Mouse (Mus musculus) liver, embryonic 14.5 days (tissue): Measurements from ENCODE around the gene Phtf1. TPM values are rescaled to one million over a fixed set of nuclear protein-coding genes. Genes with fewer than 3 reads are reported as not detected.

Experiments
- ATAC-seq: fragments of 200-750 bp; cut with Nextera tagmentation; 2 replicates; pipeline ENCODE4 v1.8.0; 2017; ENCODE audit warnings: moderate number of reproducible peaks, mild to moderate bottlenecking, moderate library complexity; ENCODE audit not compliant: insufficient read depth
- DNase-seq, 3 experiments: peaks; one replicate each; pipeline ENCODE4 v3.0.0-alpha.2; 2012 to 2013; ENCODE audit warnings: low read depth in 3 of 3, low spot score in 3 of 3
- H3K27ac ChIP-seq: fragments of 300-500 bp; sonication (generic); 2 replicates; pipeline ENCODE4 v1.5.1; 2014; ENCODE audit warnings: moderate library complexity, mild to moderate bottlenecking, control low read depth, inconsistent platforms
- H3K27me3 ChIP-seq: fragments of 300-500 bp; sonication (generic); 2 replicates; pipeline ENCODE4 v1.6.1; 2014; ENCODE audit warnings: mild to moderate bottlenecking, low read length, moderate library complexity; ENCODE audit not compliant: control insufficient read depth, insufficient read depth
- H3K36me3 ChIP-seq: fragments of 300-500 bp; sonication (generic); replicated peaks from 2 replicates; pipeline ENCODE4 v1.6.1; 2014; ENCODE audit warnings: low read depth; ENCODE audit not compliant: control insufficient read depth, insufficient read depth
- H3K4me1 ChIP-seq, 2 experiments: fragments of 200-500 bp in 1 of 2; fragments of 300-500 bp in 1 of 2; sonication (generic) in 1 of 2; replicated peaks; 2 replicates each; pipeline ENCODE4 v1.6.1; 2012 to 2014; ENCODE audit warnings: antibody characterized with exemption in 1 of 2, inconsistent platforms in 1 of 2, low read length in 1 of 2; ENCODE audit not compliant: control insufficient read depth in 2 of 2, insufficient read depth in 2 of 2
- H3K4me2 ChIP-seq: fragments of 300-500 bp; sonication (generic); 2 replicates; pipeline ENCODE4 v1.6.1; 2014; ENCODE audit warnings: low read depth, mild to moderate bottlenecking, control low read depth, moderate library complexity
- H3K4me3 ChIP-seq, 2 experiments: fragments of 200-500 bp in 1 of 2; fragments of 300-500 bp in 1 of 2; sonication (generic) in 1 of 2; 2 replicates each; pipeline ENCODE4 v1.5.1; 2012 to 2014; ENCODE audit warnings: low read depth in 2 of 2, low read length in 2 of 2, mild to moderate bottlenecking in 2 of 2, control low read depth in 1 of 2, inconsistent platforms in 1 of 2, moderate library complexity in 1 of 2; ENCODE audit not compliant: insufficient read depth in 1 of 2
- H3K9ac ChIP-seq: fragments of 300-500 bp; sonication (generic); replicated peaks from 2 replicates; pipeline ENCODE4 v1.6.1; 2014; ENCODE audit warnings: mild to moderate bottlenecking, control low read depth, moderate library complexity
- H3K9me3 ChIP-seq: fragments of 300-500 bp; sonication (generic); 2 replicates; pipeline ENCODE4 v1.6.1; 2016; ENCODE audit warnings: low read length, mixed read lengths; ENCODE audit not compliant: control insufficient read depth
- CTCF ChIP-seq: IDR thresholded peaks from 2 replicates; pipeline ENCODE4 v1.5.1; 2016; ENCODE audit warnings: antibody characterized with exemption, low read depth, control low read depth
- EP300 ChIP-seq: IDR thresholded peaks from 2 replicates; pipeline ENCODE4 v1.6.1; 2016; ENCODE audit warnings: antibody characterized with exemption, low read depth
- WGBS: fragments of 180-500 bp; shearing (Covaris S2); extraction: QIAGEN DNeasy Blood & Tissue Kit; methylation state at CpG from one replicate; pipeline ENCODE4 v1.1.7; 2014; ENCODE audit not compliant: insufficient replicate concordance; 5-methylcytosine and 5-hydroxymethylcytosine counted together
- polyA plus RNA-seq, 2 experiments: library from polyadenylated mRNA; depleted of rRNA in 1 of 2; stranded (reverse) in 1 of 2; unstranded in 1 of 2; fragments of >200 nt; fragmentation: Nextera tagmentation in 1 of 2; extraction: Ambion mirVana in 1 of 2; gene quantifications; 2 replicates each; pipeline versions ENCODE4 v1.2.1 to v1.2.3; 2012 to 2014

The Phtf1 gene
- polyA plus RNA-seq (2012; rRNA removed) (1.9 and 3.0 TPM in 2 replicates), polyA plus RNA-seq (2014; fragmentation: Nextera tagmentation; extraction: Ambion mirVana) (5.9 TPM in 2 replicates)

GRCm38 (mm10) chr3:103967861-103968691 lies at the start of gene Phtf1:
Gene Phtf1, plus strand, starts transcription at chr3:103968110.
- WGBS: under 1% methylated on average over 70 of the region's 70 CpGs
- ATAC-seq: peak; percentile 97

GRCm38 (mm10) chr3:103920094-103920493 lies 47.8 kb upstream of the Phtf1 start:
- Histone ChIP-seq H3K9ac (no peak overlapping the region), H3K36me3 (no peaks in the 10 kb centered on the region), H3K27ac (no peak overlapping the region), H3K4me1 (peaks cover 15 to 21% of the 10 kb centered on the region in 2 experiments), H3K27me3 (no peaks in the 10 kb centered on the region), H3K4me3 (no peak overlapping the region), H3K4me2 (no peak overlapping the region), H3K9me3 (no peaks in the 10 kb centered on the region)
- 68% methylated on average over 1 of the region's 1 CpGs for WGBS
- TF ChIP-seq EP300 (no peak), CTCF (no peak)
- DNase-seq (no peak), ATAC-seq (no peak)

More at GRCm38 (mm10) chr3:103967861-103968691, at the start of gene Phtf1:
- H3K27me3 ChIP-seq: no peaks in the 10 kb centered on the region
- no peaks in the 10 kb centered on the region for H3K9me3 ChIP-seq
- H3K4me3 ChIP-seq: peak within 1 kb of the TSS; percentile 91 to 94
- TF ChIP-seq EP300: peak; percentile 43
- TF ChIP-seq CTCF: no peak
- peaks cover 6 to 12% of the 10 kb centered on the region in 2 experiments for H3K4me1 ChIP-seq
- peak within 1 kb of the TSS; percentile 94 for H3K9ac ChIP-seq
- peak within 1 kb of the TSS; percentile 97 for H3K4me2 ChIP-seq
- peak within 1 kb of the TSS; percentile 77 for H3K27ac ChIP-seq
- H3K36me3 ChIP-seq: peaks cover 8% of the 10 kb centered on the region
- DNase-seq: peak; percentile 65 to 70 (median 65)

DNA sequence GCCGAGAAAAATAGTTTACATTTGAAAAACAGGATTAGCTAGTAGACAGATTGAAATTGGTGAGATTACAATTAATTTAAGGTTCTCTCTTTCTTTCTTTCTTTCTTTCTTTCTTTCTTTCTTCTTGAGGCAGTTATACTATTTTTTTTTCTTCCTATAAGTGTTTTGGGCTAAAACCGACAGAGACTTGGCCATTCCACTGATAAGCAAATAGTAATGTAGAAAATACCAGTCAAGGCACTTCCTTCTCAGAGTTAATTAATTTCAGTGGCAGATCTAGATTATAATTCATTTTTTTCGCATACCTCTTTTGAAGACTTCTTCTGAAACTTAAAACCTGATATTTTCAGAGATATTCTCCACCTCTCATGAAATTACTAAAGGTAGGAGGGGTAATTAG lies 42.6 kb upstream of the Phtf1 start:
- Histone ChIP-seq H3K4me2 (no peak overlapping the region), H3K4me1 (peaks cover 8% of the 10 kb centered on the region in 2 experiments), H3K9me3 (no peaks in the 10 kb centered on the region), H3K4me3 (no peak overlapping the region), H3K36me3 (peaks cover 7% of the 10 kb centered on the region), H3K27ac (no peak overlapping the region), H3K27me3 (no peaks in the 10 kb centered on the region), H3K9ac (no peak overlapping the region)
- ATAC-seq: no peak
- TF ChIP-seq CTCF: no peak
- TF ChIP-seq EP300: no peak
- WGBS: 48% methylated on average over 3 of the region's 3 CpGs
- DNase-seq: no peak

DNA sequence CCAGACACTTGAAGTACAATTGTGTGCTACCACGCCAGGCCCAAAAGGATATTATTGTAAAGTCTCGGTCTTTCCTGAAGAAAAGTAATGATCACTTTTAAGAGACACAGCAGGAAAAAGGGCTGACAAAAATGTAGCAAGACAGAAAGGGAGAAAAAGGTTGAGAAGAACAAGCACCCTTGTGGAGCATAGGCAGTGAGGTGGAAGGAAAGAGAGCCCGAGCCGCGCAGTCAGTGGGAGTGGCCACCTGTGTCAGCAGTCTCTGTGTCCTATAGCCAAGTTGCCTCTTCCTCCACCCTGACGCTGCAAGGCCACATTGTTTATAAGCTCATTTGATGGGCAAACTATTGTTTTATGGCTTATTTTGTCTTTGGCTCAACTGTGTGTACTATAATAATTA lies 40.4 kb upstream of the Phtf1 start:
- peaks cover 3 to 6% of the 10 kb centered on the region in 2 experiments; a peak in 3 of 4 replicates for H3K4me1 ChIP-seq
- no peak overlapping the region for H3K27ac ChIP-seq
- ATAC-seq (peak; percentile 65; the same call in 1 of the 2 replicates), DNase-seq (no peak)
- no peak overlapping the region for H3K4me3 ChIP-seq
- H3K27me3 ChIP-seq: no peaks in the 10 kb centered on the region
- 0 out of 2 replicates have a peak overlapping the region, but pooled peaks have one; percentile 20 for H3K4me2 ChIP-seq
- 45% methylated on average over 6 of the region's 6 CpGs for WGBS
- no peak overlapping the region for H3K9ac ChIP-seq
- H3K9me3 ChIP-seq: no peaks in the 10 kb centered on the region
- TF ChIP-seq CTCF: no peak
- TF ChIP-seq EP300: no peak
- peaks cover 7% of the 10 kb centered on the region for H3K36me3 ChIP-seq
